Mouse (Mus musculus): ENCODE measurements at regions not wholly inside any gene's neighbourhood (a gene's known extent, or its start where the extent isn't known, plus 50 kb on each side); places are given as distances from the start of the nearest gene placed in this dataset.

- TF ChIP-seq E2F4 (IDR thresholded peaks at IDR 0.05; ENCODE audit: insufficient read depth) (no peak), POLR2A (IDR thresholded peaks at IDR 0.05; ENCODE audit: insufficient read length, low read depth) (no peak), POLR2AphosphoS2 (IDR thresholded peaks at IDR 0.05; ENCODE audit: insufficient read length, low read depth) (no peak), USF1 (IDR thresholded peaks at IDR 0.05; ENCODE audit: low read depth) (no peak), REST (IDR thresholded peaks at IDR 0.05; ENCODE audit: insufficient read depth, insufficient read length) (no peak), CEBPB (IDR thresholded peaks at IDR 0.05; ENCODE audit: insufficient read depth, poor library complexity, severe bottlenecking) (no peak), MAX (IDR thresholded peaks at IDR 0.05; ENCODE audit: low read depth) (no peak), MYOD1 (IDR thresholded peaks at IDR 0.05; ENCODE audit: control insufficient read depth in 1 of 3, insufficient read length in 2 of 3, low read depth in 2 of 3) (no peak), MYOG (IDR thresholded peaks at IDR 0.05; ENCODE audit: control insufficient read depth in 1 of 3, insufficient read depth in 1 of 3, insufficient read length in 2 of 3, low read depth in 2 of 3) (no peak), TCF12 (IDR thresholded peaks at IDR 0.05; ENCODE audit: insufficient read depth, poor library complexity, severe bottlenecking) (no peak), TCF3 (IDR thresholded peaks at IDR 0.05; ENCODE audit: insufficient read length, low read depth) (no peak), SRF (IDR thresholded peaks at IDR 0.05; ENCODE audit: control insufficient read depth, insufficient read length, low read depth) (no peak)
Observed at GRCm38 (mm10) chr10:92453550-92453949, 268.7 kb downstream of the Nedd1 start.

Data from myocyte (in vitro differentiated cells).